Mouse (Mus musculus): Measurements from ENCODE around the gene Adcy5. TPM values are rescaled to one million over a fixed set of nuclear protein-coding genes. Genes with fewer than 3 reads are reported as not detected.

Gene Adcy5
- polyA plus RNA-seq, 1 experiment from 2014 or later = 2.7 TPM

- H3K27ac ChIP-seq = no peak overlapping the region
- peaks cover 58% of the 10 kb centered on the region for H3K4me1 ChIP-seq (replicated peaks)
- WGBS = 71% methylated on average over 21 of the region's 21 CpGs
- no peaks in the 10 kb centered on the region for H3K9me3 ChIP-seq
- no peaks in the 10 kb centered on the region for H3K36me3 ChIP-seq
- ATAC-seq (ENCODE audit: insufficient number of reproducible peaks, insufficient read depth, low FRiP score, low TSS enrichment, low read depth) = no peak
- H3K27me3 ChIP-seq = peaks cover 55% of the 10 kb centered on the region
- no peak overlapping the region for H3K9ac ChIP-seq (replicated peaks)
- peak overlapping the region; percentile 72 for H3K4me3 ChIP-seq (replicated peaks)
- H3K4me2 ChIP-seq = peak overlapping the region; percentile 97
Measured at GRCm38 (mm10) chr16:35156832-35157231, 2.2 kb downstream of the Adcy5 start.

GRCm38 (mm10) chr16:35159532-35159931 is 4.9 kb downstream of the Adcy5 start:
- Histone ChIP-seq H3K9ac (replicated peaks) (no peak overlapping the region), H3K27me3 (peaks cover 32% of the 10 kb centered on the region), H3K4me3 (replicated peaks) (no peak overlapping the region), H3K4me2 (0 out of 2 replicates have a peak overlapping the region, but pooled peaks have one; percentile 5), H3K36me3 (no peaks in the 10 kb centered on the region), H3K9me3 (no peaks in the 10 kb centered on the region), H3K4me1 (replicated peaks) (peaks cover 49% of the 10 kb centered on the region), H3K27ac (no peak overlapping the region)
- no peak for ATAC-seq (ENCODE audit: insufficient number of reproducible peaks, insufficient read depth, low FRiP score, low TSS enrichment, low read depth)
- WGBS = 56% methylated on average over 8 of the region's 8 CpGs

GRCm38 (mm10) chr16:35159991-35160390 is 5.3 kb downstream of the Adcy5 start:
- Histone ChIP-seq H3K9me3 (no peaks in the 10 kb centered on the region), H3K27me3 (peaks cover 30% of the 10 kb centered on the region), H3K9ac (replicated peaks) (no peak overlapping the region), H3K4me3 (replicated peaks) (no peak overlapping the region), H3K36me3 (no peaks in the 10 kb centered on the region), H3K4me2 (0 out of 2 replicates have a peak overlapping the region, but pooled peaks have one; percentile 5), H3K27ac (no peak overlapping the region), H3K4me1 (replicated peaks) (peaks cover 53% of the 10 kb centered on the region)
- no peak for ATAC-seq (ENCODE audit: insufficient number of reproducible peaks, insufficient read depth, low FRiP score, low TSS enrichment, low read depth)
- WGBS = 65% methylated on average over 4 of the region's 4 CpGs

GRCm38 (mm10) chr16:35164361-35165224 is 9.9 kb downstream of the Adcy5 start:
- Histone ChIP-seq H3K9me3 (no peaks in the 10 kb centered on the region), H3K27me3 (0 out of 2 replicates have a peak, but pooled peaks cover 3% of the 10 kb centered on the region), H3K36me3 (no peaks in the 10 kb centered on the region), H3K4me2 (peak overlapping the region; percentile 23; the same call in 1 of the 2 replicates), H3K4me1 (replicated peaks) (peaks cover 32% of the 10 kb centered on the region), H3K4me3 (replicated peaks) (no peak overlapping the region), H3K9ac (replicated peaks) (no peak overlapping the region), H3K27ac (peak overlapping the region; percentile 62)
- WGBS = 45% methylated on average over 19 of the region's 19 CpGs
- ATAC-seq (ENCODE audit: insufficient number of reproducible peaks, insufficient read depth, low FRiP score, low TSS enrichment, low read depth) = peak; percentile 45

GRCm38 (mm10) chr16:35165361-35165760 is 10.7 kb downstream of the Adcy5 start:
- ATAC-seq (ENCODE audit: insufficient number of reproducible peaks, insufficient read depth, low FRiP score, low TSS enrichment, low read depth) = no peak
- H3K27me3 ChIP-seq = 0 out of 2 replicates have a peak, but pooled peaks cover 3% of the 10 kb centered on the region
- no peak overlapping the region for H3K4me2 ChIP-seq

GRCm38 (mm10) chr16:35165788-35166187 is 11.1 kb downstream of the Adcy5 start:
- Histone ChIP-seq H3K9ac (replicated peaks) (no peak overlapping the region), H3K4me2 (no peak overlapping the region), H3K27ac (no peak overlapping the region), H3K4me3 (replicated peaks) (no peak overlapping the region), H3K9me3 (no peaks in the 10 kb centered on the region), H3K36me3 (no peaks in the 10 kb centered on the region), H3K4me1 (replicated peaks) (peaks cover 20% of the 10 kb centered on the region), H3K27me3 (0 out of 2 replicates have a peak, but pooled peaks cover 3% of the 10 kb centered on the region)
- WGBS = 91% methylated on average over 3 of the region's 3 CpGs
- no peak for ATAC-seq (ENCODE audit: insufficient number of reproducible peaks, insufficient read depth, low FRiP score, low TSS enrichment, low read depth)

More at GRCm38 (mm10) chr16:35165361-35165760, 10.7 kb downstream of the Adcy5 start:
- Histone ChIP-seq H3K4me1 (replicated peaks) (peaks cover 24% of the 10 kb centered on the region), H3K4me3 (replicated peaks) (no peak overlapping the region), H3K36me3 (no peaks in the 10 kb centered on the region), H3K9me3 (no peaks in the 10 kb centered on the region), H3K9ac (replicated peaks) (no peak overlapping the region), H3K27ac (peak overlapping the region; percentile 62; the same call in 1 of the 2 replicates)
- 87% methylated on average over 6 of the region's 6 CpGs for WGBS

- no peak for ATAC-seq (ENCODE audit: insufficient number of reproducible peaks, insufficient read depth, low FRiP score, low TSS enrichment, low read depth)
- H3K4me1 ChIP-seq (replicated peaks) = peaks cover 13% of the 10 kb centered on the region
- H3K4me3 ChIP-seq (replicated peaks) = no peak overlapping the region
- H3K4me2 ChIP-seq = no peak overlapping the region
- no peaks in the 10 kb centered on the region for H3K36me3 ChIP-seq
- WGBS = 70% methylated on average over 7 of the region's 7 CpGs
- no peak overlapping the region for H3K27ac ChIP-seq
- H3K9me3 ChIP-seq = no peaks in the 10 kb centered on the region
- 0 out of 2 replicates have a peak, but pooled peaks cover 3% of the 10 kb centered on the region for H3K27me3 ChIP-seq
- no peak overlapping the region for H3K9ac ChIP-seq (replicated peaks)
Measured at GRCm38 (mm10) chr16:35169431-35169830, 14.8 kb downstream of the Adcy5 start.

GRCm38 (mm10) chr16:35172195-35172594 is 17.5 kb downstream of the Adcy5 start:
- Histone ChIP-seq H3K27me3 (no peaks in the 10 kb centered on the region), H3K4me1 (replicated peaks) (peaks cover 6% of the 10 kb centered on the region; the same call in 1 of the 2 replicates), H3K9me3 (no peaks in the 10 kb centered on the region), H3K36me3 (no peaks in the 10 kb centered on the region), H3K9ac (replicated peaks) (no peak overlapping the region), H3K4me2 (no peak overlapping the region), H3K4me3 (replicated peaks) (no peak overlapping the region), H3K27ac (no peak overlapping the region)
- ATAC-seq (ENCODE audit: insufficient number of reproducible peaks, insufficient read depth, low FRiP score, low TSS enrichment, low read depth) = no peak
- WGBS = 88% methylated on average over 5 of the region's 5 CpGs

- ATAC-seq (ENCODE audit: insufficient number of reproducible peaks, insufficient read depth, low FRiP score, low TSS enrichment, low read depth) = no peak
- Histone ChIP-seq H3K4me3 (replicated peaks) (no peak overlapping the region), H3K4me2 (no peak overlapping the region), H3K9ac (replicated peaks) (no peak overlapping the region), H3K36me3 (no peaks in the 10 kb centered on the region), H3K4me1 (replicated peaks) (peaks cover 6% of the 10 kb centered on the region; the same call in 1 of the 2 replicates), H3K9me3 (no peaks in the 10 kb centered on the region), H3K27ac (no peak overlapping the region), H3K27me3 (no peaks in the 10 kb centered on the region)
- WGBS = 85% methylated on average over 3 of the region's 3 CpGs
Measured at GRCm38 (mm10) chr16:35178516-35178915, 23.8 kb downstream of the Adcy5 start.

GRCm38 (mm10) chr16:35179082-35179481 is 24.4 kb downstream of the Adcy5 start:
- Histone ChIP-seq H3K9me3 (no peaks in the 10 kb centered on the region), H3K4me3 (replicated peaks) (no peak overlapping the region), H3K27ac (no peak overlapping the region), H3K36me3 (no peaks in the 10 kb centered on the region), H3K4me1 (replicated peaks) (peaks cover 3% of the 10 kb centered on the region; the same call in 1 of the 2 replicates), H3K9ac (replicated peaks) (no peak overlapping the region), H3K27me3 (no peaks in the 10 kb centered on the region), H3K4me2 (no peak overlapping the region)
- 76% methylated on average over 8 of the region's 8 CpGs for WGBS
- ATAC-seq (ENCODE audit: insufficient number of reproducible peaks, insufficient read depth, low FRiP score, low TSS enrichment, low read depth) = no peak

- H3K9ac ChIP-seq (replicated peaks) = no peak overlapping the region
- H3K27me3 ChIP-seq = no peaks in the 10 kb centered on the region
- H3K4me2 ChIP-seq = no peak overlapping the region
- H3K9me3 ChIP-seq = no peaks in the 10 kb centered on the region; the same call in 1 of the 2 replicates
- H3K4me3 ChIP-seq (replicated peaks) = no peak overlapping the region
- no peak for ATAC-seq (ENCODE audit: insufficient number of reproducible peaks, insufficient read depth, low FRiP score, low TSS enrichment, low read depth)
- H3K4me1 ChIP-seq (replicated peaks) = no peaks in the 10 kb centered on the region
- no peak overlapping the region for H3K27ac ChIP-seq
- 66% methylated on average over 11 of the region's 11 CpGs for WGBS
- H3K36me3 ChIP-seq = no peaks in the 10 kb centered on the region
Measured at GRCm38 (mm10) chr16:35183161-35183560, 28.5 kb downstream of the Adcy5 start.
